Mouse (Mus musculus) thymus, adult 2 months (tissue): ENCODE measurements around the gene Cep78.

Experiments used
- CTCF ChIP-seq: fragments of 200-500 bp; IDR thresholded peaks from 2 replicates; pipeline ENCODE4 v1.5.1; 2012; ENCODE audit warnings: mild to moderate bottlenecking, control low read depth, low read length, moderate library complexity, borderline replicate concordance; ENCODE audit not compliant: control insufficient read depth, poor library complexity, insufficient read depth; ENCODE audit errors: extremely low read depth
- POLR2A ChIP-seq: fragments of 200-500 bp; IDR thresholded peaks from 2 replicates; pipeline ENCODE4 v1.6.1; 2012; ENCODE audit warnings: mild to moderate bottlenecking, low read length, control low read depth, moderate library complexity; ENCODE audit not compliant: control insufficient read depth, poor library complexity, insufficient read depth; ENCODE audit errors: extremely low read depth

DNA sequence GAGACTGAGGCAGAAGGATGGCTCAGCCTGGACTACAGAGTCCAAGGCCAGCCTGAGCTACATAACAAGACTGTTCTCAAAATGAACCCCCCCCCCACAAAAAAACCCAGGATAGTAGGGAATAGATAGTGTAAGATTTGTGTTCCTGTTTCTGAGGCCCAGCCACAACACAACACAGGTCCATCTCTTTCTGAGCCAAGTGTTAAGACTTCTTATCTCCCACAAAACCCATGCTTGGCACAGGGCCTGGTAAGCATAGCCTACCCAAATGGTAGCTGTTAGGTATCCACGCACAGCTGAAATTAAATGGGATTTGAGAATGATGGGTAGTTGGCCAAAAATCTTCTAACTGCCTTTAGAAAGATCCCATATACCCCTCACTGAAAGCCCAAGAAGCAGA lies 74.3 kb downstream of the Cep78 start:
- TF ChIP-seq CTCF (no peak), POLR2A (no peak)
